Mouse (Mus musculus) ES-Bruce4 (cell line): ENCODE measurements around the gene Slc7a1. TPM values are rescaled to one million over a fixed set of nuclear protein-coding genes. Genes with fewer than 3 reads are reported as not detected.

Experiments
- H3K27ac ChIP-seq: 2 replicates; pipeline ENCODE4 v1.5.1; 2012; ENCODE audit warnings: low read length, inconsistent platforms; ENCODE audit not compliant: insufficient read depth
- H3K27me3 ChIP-seq: 2 replicates; pipeline ENCODE4 v1.6.1; 2012; ENCODE audit warnings: mild to moderate bottlenecking, low read length, inconsistent platforms; ENCODE audit not compliant: control insufficient read depth, poor library complexity, insufficient read depth, severe bottlenecking
- H3K36me3 ChIP-seq: 2 replicates; pipeline ENCODE4 v1.6.1; 2012; ENCODE audit warnings: inconsistent platforms, mild to moderate bottlenecking, low read length, moderate library complexity; ENCODE audit not compliant: control insufficient read depth, poor library complexity, insufficient read depth, severe bottlenecking
- H3K4me1 ChIP-seq: one replicate; pipeline ENCODE4 v1.8.1; 2011; ENCODE audit warnings: low read length; ENCODE audit not compliant: control insufficient read depth, insufficient read depth
- H3K4me3 ChIP-seq: 2 replicates; pipeline ENCODE4 v1.5.1; 2011; ENCODE audit warnings: low read depth, mild to moderate bottlenecking, low read length
- H3K9ac ChIP-seq: 2 replicates; pipeline ENCODE4 v1.6.1; 2012; ENCODE audit warnings: low read depth, mild to moderate bottlenecking, inconsistent platforms; ENCODE audit not compliant: poor library complexity, severe bottlenecking
- H3K9me3 ChIP-seq: replicated peaks from 2 replicates; pipeline ENCODE4 v1.6.1; 2012; ENCODE audit warnings: mild to moderate bottlenecking, low read length, inconsistent platforms; ENCODE audit not compliant: control insufficient read depth, poor library complexity, insufficient read depth, severe bottlenecking
- CTCF ChIP-seq: IDR thresholded peaks from one replicate; pipeline ENCODE4 v1.8.1; 2011; ENCODE audit warnings: low read depth, low read length
- EP300 ChIP-seq: IDR thresholded peaks from 2 replicates; pipeline ENCODE4 v1.6.1; 2011; ENCODE audit warnings: low read depth, low read length; ENCODE audit not compliant: insufficient read depth
- POLR2A ChIP-seq: IDR thresholded peaks from one replicate; pipeline ENCODE4 v1.8.1; 2011; ENCODE audit warnings: low read length; ENCODE audit not compliant: insufficient read depth
- polyA plus RNA-seq: library from polyadenylated mRNA; stranded (reverse); fragments of >200 nt; gene quantifications from 2 replicates; pipeline ENCODE4 v1.2.4, GENCODE M21; 2011; ENCODE audit warnings: low read depth; ENCODE audit not compliant: missing spikeins, insufficient read depth, insufficient read length

Gene Slc7a1
- polyA plus RNA-seq, 1 experiment = 27.1 TPM

GRCm38 (mm10) chr5:148292862-148293261 is 106.8 kb downstream of the Slc7a1 start:
- no peaks in the 10 kb centered on the region for H3K4me1 ChIP-seq
- no peak overlapping the region for H3K27ac ChIP-seq
- TF ChIP-seq CTCF = peak; percentile 45
- no peak for TF ChIP-seq POLR2A
- no peak for TF ChIP-seq EP300
- H3K9ac ChIP-seq = no peak overlapping the region
- no peaks in the 10 kb centered on the region for H3K9me3 ChIP-seq
- H3K4me3 ChIP-seq = no peak overlapping the region
- H3K36me3 ChIP-seq = no peaks in the 10 kb centered on the region
- H3K27me3 ChIP-seq = no peaks in the 10 kb centered on the region

- Histone ChIP-seq H3K36me3 (no peaks in the 10 kb centered on the region), H3K4me3 (no peak overlapping the region), H3K9me3 (no peaks in the 10 kb centered on the region), H3K27ac (no peak overlapping the region), H3K4me1 (no peaks in the 10 kb centered on the region), H3K27me3 (no peaks in the 10 kb centered on the region), H3K9ac (no peak overlapping the region)
- TF ChIP-seq CTCF = no peak
- no peak for TF ChIP-seq POLR2A
- no peak for TF ChIP-seq EP300
Measured at GRCm38 (mm10) chr5:148289951-148290350, 109.8 kb downstream of the Slc7a1 start.

GRCm38 (mm10) chr5:148288804-148289203 is 110.9 kb downstream of the Slc7a1 start:
- Histone ChIP-seq H3K9ac (no peak overlapping the region), H3K4me1 (no peaks in the 10 kb centered on the region), H3K36me3 (no peaks in the 10 kb centered on the region), H3K9me3 (no peaks in the 10 kb centered on the region), H3K27ac (no peak overlapping the region), H3K4me3 (peak overlapping the region; percentile 34), H3K27me3 (no peaks in the 10 kb centered on the region)
- TF ChIP-seq CTCF = no peak
- TF ChIP-seq POLR2A = no peak
- TF ChIP-seq EP300 = no peak

GRCm38 (mm10) chr5:148287529-148287928 is 112.2 kb downstream of the Slc7a1 start:
- Histone ChIP-seq H3K27ac (no peak overlapping the region), H3K27me3 (no peaks in the 10 kb centered on the region), H3K36me3 (no peaks in the 10 kb centered on the region), H3K4me3 (no peak overlapping the region), H3K9ac (no peak overlapping the region), H3K9me3 (no peaks in the 10 kb centered on the region), H3K4me1 (no peaks in the 10 kb centered on the region)
- TF ChIP-seq EP300 (no peak), CTCF (no peak), POLR2A (no peak)

GRCm38 (mm10) chr5:148283584-148283983 is 116.1 kb downstream of the Slc7a1 start:
- TF ChIP-seq POLR2A (no peak), EP300 (no peak), CTCF (no peak)

GRCm38 (mm10) chr5:148283177-148283576 is 116.5 kb downstream of the Slc7a1 start:
- H3K4me3 ChIP-seq = no peak overlapping the region
- H3K4me1 ChIP-seq = no peaks in the 10 kb centered on the region
- no peaks in the 10 kb centered on the region for H3K36me3 ChIP-seq
- no peak overlapping the region for H3K27ac ChIP-seq
- H3K9ac ChIP-seq = no peak overlapping the region
- TF ChIP-seq CTCF (no peak), POLR2A (no peak), EP300 (no peak)
- no peaks in the 10 kb centered on the region for H3K27me3 ChIP-seq
- H3K9me3 ChIP-seq = no peaks in the 10 kb centered on the region

More at GRCm38 (mm10) chr5:148283584-148283983, 116.1 kb downstream of the Slc7a1 start:
- H3K9ac ChIP-seq = no peak overlapping the region
- no peak overlapping the region for H3K4me3 ChIP-seq
- no peaks in the 10 kb centered on the region for H3K27me3 ChIP-seq
- no peaks in the 10 kb centered on the region for H3K4me1 ChIP-seq
- H3K27ac ChIP-seq = no peak overlapping the region
- H3K9me3 ChIP-seq = no peaks in the 10 kb centered on the region
- no peaks in the 10 kb centered on the region for H3K36me3 ChIP-seq
